Mouse (Mus musculus) right cerebral cortex, postnatal 10 days (tissue): ENCODE data around the gene Foxo3.

Experiments
- DNase-seq, 2 experiments: peaks; one replicate each; pipeline ENCODE4 v3.0.0; 2021; ENCODE audit warnings: low spot score in 2 of 2

Gene Foxo3

DNA sequence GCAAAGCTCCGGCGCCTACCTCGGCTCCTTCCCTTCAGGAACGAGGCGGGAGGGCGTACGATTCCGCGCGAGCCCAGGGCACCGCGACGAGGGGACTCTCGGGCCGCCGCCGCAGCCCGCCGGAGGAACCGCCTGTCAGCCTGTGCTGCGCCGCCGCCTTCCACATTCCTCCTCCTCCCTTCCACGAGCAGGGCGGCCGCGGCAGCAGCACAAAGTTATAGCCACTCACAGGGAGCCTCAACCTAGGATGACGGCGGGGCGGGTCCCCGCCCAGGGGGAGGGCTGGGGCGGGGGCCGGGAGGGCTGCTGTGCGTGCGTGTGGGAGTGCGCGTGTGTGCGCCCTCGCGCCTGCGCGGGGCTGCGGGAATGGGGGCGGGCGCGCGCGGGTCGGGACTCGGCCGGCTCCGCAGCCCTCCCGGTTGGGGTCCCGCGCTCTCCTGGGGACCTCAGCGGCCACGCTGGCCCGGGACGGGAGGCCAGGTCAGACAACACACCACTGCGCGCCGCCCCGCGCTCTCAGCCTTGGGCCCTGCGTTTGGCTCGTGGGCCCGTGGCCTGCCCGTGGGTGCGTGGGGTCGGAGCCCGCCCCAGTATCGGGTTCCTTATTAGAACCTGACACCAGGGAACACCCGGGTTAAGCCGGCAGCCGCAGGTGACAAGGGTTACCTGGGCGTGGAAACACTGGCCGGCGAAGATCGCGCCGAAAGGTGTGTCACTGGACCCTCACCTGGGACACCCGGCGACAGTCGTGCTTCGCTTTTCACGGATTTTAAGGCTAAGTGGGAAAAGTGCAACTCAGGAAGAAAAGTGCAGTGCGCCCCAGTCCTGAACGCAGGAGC lies at the start of gene Foxo3:
TSS of gene Foxo3 (minus strand) at position 249 of the 839 bp plus-strand sequence.
- peak; percentile 94 for DNase-seq

DNA sequence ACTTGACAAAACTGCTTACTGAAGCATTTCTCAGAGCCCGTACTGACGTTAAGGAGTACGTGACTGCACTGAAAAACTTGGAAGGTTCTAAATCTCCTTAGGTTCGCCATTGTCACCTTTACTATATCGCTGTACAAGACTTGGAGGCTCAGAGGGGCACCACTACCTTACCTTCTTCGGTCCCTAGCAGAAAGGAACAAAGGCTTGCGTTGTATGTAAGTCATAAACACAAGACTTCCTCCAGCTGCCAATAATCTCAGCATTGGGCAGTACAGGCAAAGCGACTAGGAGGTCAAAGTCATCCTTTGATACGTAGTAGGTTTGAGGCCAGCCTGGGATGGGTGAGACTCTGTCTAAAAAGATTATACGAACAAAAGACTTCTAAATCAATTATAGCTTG lies 48.8 kb upstream of the Foxo3 start:
- no peak for DNase-seq

GRCm38 (mm10) chr10:42323978-42324377 lies 47.4 kb upstream of the Foxo3 start:
- no peak for DNase-seq

DNA sequence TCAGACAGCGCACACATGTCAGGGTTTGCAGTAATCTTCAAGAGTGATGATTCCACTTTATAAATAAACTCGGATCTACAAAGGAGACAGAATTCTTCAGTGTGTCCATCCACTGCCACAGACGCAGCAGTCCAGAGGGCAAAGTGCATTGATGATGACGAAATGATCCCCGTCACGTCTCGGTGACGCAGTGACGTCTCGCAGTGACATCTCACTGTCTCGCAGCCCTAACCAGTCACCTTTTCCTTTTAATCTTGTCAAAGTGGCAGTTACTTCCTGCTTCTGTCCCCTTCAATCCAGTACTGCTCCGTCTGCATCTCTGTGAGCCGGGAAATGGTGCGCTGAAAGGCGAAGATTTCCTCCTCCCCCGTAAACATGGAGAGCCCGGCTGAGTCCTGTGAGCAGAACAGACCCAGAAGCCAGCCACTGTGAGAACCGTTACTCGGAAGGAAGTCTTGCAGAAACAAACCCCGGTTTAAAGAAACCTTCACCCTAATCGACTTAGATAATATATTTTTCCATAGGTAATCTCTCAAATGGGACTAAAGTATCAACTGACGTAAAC lies 36.7 kb upstream of the Foxo3 start:
- no peak for DNase-seq

DNA sequence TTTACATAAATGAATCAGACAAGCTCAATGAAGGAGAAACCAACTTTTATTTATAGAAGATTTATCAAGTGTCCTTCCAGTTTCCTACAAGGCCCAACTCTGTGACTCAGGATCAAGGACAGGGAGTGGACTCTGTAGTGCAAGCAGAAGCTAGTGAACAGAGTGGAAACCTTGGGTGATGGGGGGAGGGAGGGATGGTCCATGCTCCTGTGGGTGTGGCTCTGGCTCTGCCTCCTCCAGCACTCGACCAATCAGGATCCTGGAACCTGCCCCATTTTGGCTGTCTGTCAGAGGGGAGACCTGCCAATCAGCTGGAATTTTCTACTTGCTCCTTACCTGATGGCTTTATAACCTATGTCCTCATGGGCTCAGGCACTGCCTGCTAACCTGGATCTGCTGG lies 36.0 kb upstream of the Foxo3 start:
- no peak for DNase-seq

DNA sequence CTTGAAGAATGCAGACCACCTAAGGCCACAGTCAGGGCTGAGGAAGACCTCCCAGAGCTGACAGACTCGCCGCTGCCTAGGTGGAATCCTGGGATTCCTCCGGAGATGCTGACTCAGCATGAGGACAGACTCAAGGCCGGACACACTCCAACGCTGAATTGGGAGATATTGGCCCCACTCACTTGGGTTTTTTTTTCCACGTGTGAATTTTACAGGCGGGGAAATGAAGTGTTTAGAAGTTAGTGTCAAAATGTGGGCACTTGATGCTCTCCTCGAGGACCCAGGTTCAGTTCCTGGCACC lies 32.1 kb upstream of the Foxo3 start:
- DNase-seq = no peak

- DNase-seq = peak; percentile 87 to 92
Observed at GRCm38 (mm10) chr10:42307980-42308686, 31.6 kb upstream of the Foxo3 start.

GRCm38 (mm10) chr10:42306422-42306821 lies 29.9 kb upstream of the Foxo3 start:
- no peak for DNase-seq

- no peak for DNase-seq
Observed at GRCm38 (mm10) chr10:42300805-42301204, 24.2 kb upstream of the Foxo3 start.

DNA sequence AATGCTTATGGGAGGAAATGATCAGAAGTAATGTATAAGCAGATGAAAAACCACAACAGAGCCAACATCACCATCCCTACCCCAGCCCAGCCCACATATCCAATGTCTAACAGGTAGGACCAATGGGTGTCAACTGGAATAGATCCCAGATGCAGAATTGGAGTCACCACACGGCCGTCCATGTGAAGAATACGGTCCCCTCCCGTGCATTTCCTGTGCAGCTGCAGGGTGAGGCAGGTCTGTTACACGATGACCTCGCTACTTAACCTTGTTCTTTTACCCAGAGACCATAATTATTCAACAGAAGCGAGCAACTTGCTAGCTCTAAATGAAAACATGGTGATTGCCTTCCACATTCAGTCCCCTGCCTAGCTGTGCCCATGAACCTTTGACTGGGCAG lies 23.4 kb upstream of the Foxo3 start:
- no peak for DNase-seq

GRCm38 (mm10) chr10:42299426-42299825 lies 22.9 kb upstream of the Foxo3 start:
- no peak for DNase-seq

GRCm38 (mm10) chr10:42297954-42298353 lies 21.4 kb upstream of the Foxo3 start:
- DNase-seq = no peak

DNA sequence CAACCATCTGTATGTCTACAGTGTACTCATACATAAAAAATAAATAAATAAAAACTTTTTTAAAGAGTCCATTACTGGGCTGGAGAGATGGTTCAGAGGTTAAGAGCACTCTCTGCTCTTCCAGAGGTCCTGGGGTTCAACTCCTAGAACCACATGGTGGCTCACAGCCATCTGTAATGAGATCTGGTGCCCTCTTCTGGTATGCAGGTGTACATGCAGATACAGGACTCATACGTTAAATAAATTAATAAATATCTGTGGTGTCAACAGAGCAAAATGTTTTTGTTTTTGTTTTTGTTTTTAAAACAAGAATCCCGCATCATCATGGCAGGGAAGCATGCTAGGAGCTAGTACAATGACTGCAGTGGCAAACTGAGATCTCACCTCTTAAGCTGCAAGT lies 20.6 kb upstream of the Foxo3 start:
- DNase-seq = no peak

DNA sequence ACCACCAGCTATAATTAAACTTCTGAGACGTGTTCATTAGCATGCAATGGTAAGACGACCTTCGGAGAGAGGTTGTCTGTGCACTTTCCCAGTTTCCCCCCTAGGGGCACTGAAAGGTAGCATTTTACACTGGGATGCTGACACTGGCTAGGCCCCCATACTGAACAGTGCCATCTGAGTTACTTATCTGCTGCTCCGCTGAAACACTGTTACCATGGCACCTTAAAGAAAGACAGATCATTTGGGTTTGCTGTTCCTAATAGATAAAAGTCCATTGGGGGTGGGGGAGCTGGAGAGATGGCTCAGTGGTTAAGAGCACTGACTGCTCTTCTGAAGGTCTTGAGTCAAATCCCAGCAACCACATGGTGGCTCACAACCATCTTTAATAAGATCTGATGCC lies 20.0 kb upstream of the Foxo3 start:
- DNase-seq = no peak

DNA sequence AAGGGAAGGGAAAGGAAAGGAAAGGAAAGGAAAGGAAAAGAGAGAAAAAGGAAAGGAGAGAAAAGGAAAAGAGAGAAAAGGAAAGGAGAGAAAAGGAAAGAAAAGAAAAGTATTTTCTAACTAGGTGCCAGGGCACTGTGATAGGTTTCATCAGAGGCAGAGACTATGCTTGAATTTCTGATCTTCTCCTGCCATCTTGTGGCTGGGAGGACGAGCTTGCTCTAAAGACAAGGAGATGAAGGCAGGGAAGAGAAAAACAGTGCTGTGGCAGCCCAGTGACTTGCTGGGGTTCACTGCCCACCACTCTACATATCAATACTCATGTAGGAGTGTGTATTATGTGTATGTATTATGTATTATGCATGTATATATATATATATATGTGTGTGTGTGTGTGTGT lies 18.5 kb upstream of the Foxo3 start:
- peak in 1 of 2 experiments; percentile 42 for DNase-seq

DNA sequence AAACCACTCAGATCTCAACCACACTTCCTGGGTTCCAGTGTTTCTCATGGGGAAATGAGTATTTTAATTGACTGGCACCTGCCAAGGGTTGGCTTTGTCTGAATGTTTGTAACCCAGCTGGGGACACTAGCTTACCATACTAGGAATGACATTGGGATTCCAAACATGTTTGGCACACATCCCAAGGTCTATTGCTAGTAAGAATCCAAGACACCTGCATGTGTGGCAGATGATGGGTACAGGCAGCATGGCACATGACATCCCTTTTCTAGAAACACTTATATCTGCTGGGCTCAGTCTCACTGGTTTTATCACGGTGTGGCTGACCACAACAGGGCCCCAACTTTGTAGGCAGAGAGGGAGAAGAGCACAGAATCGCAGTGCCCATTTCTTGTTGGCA lies 17.8 kb upstream of the Foxo3 start:
- DNase-seq = no peak

GRCm38 (mm10) chr10:42293877-42294276 lies 17.3 kb upstream of the Foxo3 start:
- DNase-seq = no peak

- no peak for DNase-seq
Observed at GRCm38 (mm10) chr10:42291360-42291759, 14.8 kb upstream of the Foxo3 start.

DNA sequence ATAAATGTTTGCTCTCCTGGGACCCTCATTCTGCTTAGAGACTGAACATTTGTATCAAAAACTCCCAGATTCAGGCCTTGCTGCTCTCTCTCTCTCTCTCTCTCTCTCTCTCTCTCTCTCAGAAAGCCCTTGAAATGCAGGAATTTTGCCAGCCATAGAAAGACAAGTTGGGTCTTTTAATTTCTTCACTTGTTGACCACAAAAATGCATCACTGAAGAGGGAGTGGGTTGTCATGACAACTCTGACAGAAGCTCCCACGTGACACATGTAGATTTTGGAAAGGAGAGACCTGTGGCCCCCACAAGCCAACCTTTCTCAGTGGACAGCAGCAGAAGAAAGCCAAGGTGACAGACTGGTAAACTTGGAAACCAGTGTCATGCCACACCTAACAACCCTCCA lies 11.1 kb upstream of the Foxo3 start:
- no peak for DNase-seq

- DNase-seq = no peak
Observed at GRCm38 (mm10) chr10:42278307-42278850, 1.8 kb upstream of the Foxo3 start.

DNA sequence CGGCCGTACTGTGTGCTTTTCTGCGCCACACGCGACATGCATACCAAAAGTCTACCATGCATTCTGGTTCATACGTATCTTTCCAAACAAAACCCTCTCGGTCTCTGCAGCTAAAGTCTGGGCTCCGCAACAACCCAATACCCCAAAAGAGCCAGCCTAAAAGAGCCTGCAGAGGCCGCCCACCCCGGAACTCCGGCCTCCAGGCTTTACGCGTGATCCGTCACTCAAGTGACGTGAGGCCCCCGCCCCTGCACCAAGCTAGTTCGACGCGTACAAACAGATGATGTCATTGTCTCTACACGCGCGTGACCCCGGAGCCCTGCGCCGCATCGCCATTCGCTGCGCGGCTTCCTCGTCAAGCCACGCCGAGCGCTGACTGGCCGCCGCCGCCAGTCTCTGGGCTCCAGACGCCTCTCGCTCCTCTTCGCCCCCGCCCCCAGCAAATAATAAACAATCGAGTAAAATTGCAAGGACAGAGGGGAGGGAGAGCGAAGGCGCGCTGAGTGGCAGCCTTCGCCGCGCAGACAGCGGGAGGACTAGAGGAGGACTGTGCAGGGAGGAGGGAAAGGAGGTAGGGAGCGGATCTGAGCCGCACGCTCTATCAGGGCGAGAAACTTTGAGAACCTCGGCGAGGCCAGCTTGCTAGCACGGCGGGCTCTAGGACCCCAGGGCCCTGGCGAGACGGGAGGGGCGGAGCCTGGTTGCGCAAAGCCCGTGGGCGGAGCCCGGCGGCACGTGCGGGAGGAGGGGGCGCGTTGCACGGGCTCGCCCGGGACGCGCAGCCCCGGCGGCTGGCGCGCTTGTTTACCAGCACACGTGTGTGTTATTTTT lies 1.1 kb upstream of the Foxo3 start:
- DNase-seq = peak; percentile 99 to 100
